Mouse (Mus musculus): Measurements from ENCODE around the gene Ptprz1.

DNA sequence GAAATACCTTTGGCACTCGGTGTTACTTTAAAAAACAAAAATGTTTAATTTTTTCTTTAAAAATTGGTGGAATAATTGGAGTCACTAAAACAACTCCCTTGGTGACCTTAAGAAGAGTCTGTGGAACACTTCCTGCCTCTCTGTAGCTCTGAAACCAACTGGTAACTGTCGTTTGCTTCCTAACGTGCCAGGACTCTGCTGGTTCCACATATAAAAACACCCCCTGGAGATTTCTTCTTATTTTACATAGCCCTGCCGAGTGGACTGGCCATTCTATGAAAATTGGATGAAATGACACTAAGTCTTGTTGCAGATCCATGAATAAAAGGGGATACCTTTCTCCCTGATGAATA, 34.6 kb downstream of the Ptprz1 start:
- TF ChIP-seq CTCF (conservative IDR thresholded peaks at IDR 0.05; ENCODE audit: low read length) (no peak), NANOG (IDR thresholded peaks at IDR 0.05; ENCODE audit: borderline replicate concordance, low read length) (no peak), POU5F1 (IDR thresholded peaks at IDR 0.05; ENCODE audit: borderline replicate concordance, low read length) (no peak)

Measured in E14TG2a.4 (cell line).